Mouse (Mus musculus) gastrocnemius, postnatal 14 days (tissue): ENCODE measurements at regions not wholly inside any gene's neighbourhood (a gene's known extent, or its start where the extent isn't known, plus 50 kb on each side); places are given as distances from the start of the nearest gene placed in this dataset.

Source experiments
- DNase-seq: peaks from one replicate; pipeline ENCODE4 v3.0.0; 2021; ENCODE audit warnings: mixed read lengths
- intact Hi-C: fragments of 180-260 bp; cut with DNase I; formaldehyde crosslinking; loops from one replicate; pipeline ENCODE4 v1.15.1; 2025; ENCODE audit warnings: low total_unique reads

- DNase-seq = no peak
- intact Hi-C loops = no loop called here
Measured at GRCm38 (mm10) chr3:42286471-42286870, 544.1 kb downstream of the D3Ertd751e start.

DNA sequence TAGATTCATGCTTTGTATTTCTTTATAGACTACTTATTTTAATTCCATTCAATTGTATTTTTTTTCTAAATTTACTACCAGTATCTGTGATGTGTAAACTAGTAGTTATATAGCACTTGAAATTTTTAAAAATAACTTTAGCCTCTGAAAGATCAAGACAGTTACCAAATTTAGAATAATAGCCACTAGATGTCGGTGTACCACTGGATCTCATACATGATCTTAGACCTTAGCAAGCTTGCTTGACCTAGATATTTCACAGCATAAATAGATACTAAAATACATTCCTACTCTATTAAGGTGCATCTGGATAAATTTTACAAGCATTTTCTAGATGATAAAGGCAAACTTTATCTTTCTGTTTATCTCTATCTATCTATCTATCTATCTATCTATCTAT lies 570.0 kb downstream of the D3Ertd751e start:
- no peak for DNase-seq
- intact Hi-C loops = no loop called here

DNA sequence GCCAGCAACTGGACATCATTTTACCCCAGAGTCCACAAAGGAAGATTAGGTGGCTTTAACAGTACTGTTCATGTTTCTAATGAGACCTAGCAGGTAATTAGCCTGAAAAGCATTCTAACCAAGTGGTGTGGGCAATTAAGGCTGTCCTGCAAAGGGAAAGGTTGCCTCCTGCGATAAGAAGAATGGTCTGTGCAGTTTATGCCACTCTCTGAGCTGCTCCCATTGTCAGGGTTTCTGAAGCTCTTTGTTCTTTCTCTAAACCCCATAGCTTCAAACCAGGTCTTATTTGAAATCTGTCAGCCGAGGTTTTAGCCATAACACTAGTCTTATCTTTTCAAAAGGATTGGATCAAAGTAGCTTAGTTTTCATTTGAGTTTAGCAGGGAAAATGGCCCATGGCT lies 585.3 kb downstream of the D3Ertd751e start:
- intact Hi-C loops = no loop called here
- DNase-seq = no peak

DNA sequence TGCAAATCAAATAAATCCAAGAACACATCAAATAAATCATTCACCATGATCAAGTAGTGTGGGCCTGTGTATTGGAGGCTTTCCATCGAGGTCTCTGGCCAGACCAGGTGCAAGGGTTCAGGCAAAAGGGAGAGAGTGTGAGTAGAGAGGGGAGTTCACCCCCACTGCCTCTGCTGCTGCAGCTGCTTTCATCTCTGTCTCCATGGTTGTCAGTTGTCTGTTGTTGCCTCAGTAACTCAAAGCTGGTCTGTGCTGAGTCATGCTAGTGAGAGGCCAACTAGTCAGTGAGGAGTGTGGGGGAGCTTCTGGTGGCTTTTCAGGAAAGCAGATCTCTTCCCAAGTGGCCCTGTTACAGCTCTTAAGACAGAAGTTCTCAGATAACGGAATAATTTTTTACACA lies 600.4 kb downstream of the D3Ertd751e start:
- intact Hi-C loops = no loop called here

DNA sequence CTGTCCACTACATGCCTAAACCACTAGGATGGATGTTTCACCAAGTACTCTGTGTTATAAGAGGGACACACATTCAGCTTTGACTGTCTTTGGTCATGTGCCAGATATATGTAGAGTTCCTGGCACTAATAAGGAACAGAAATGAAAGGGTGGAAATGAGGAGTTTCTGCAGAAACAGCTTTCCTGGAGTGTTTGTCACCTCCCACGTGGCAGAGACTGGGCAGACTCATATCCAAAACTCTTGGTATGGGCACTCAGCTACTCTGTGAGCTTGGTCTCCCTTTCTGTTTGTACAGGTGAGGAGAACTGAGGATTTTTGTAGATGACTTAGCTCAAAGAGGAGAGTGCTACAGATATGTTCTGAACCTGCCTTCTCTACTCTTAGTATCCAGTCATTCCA lies 634.4 kb downstream of the D3Ertd751e start:
- DNase-seq = no peak
- intact Hi-C loops = no loop called here

More for the DNA sequence above, 600.4 kb downstream of the D3Ertd751e start:
- no peak for DNase-seq

DNA sequence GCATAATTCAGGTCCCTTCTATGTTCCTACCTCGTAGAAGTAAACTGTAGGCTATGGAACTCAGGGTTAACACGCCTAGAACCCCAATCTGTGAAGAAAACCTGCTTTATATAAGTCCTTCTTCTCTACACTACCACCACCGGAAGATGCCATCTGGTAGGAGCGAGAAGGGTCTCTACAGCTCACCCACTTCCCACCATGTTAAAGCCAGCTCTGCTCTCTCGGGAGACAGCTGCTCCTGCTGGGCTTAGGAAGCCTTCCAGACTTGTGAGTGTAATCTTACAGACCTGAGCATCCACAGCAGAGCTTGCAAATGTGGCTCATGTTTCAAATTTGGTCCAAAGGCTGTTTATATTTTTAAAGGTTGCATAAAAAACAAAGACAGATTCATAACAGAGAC lies 639.7 kb downstream of the D3Ertd751e start:
- DNase-seq = no peak
- intact Hi-C loops = no loop called here

GRCm38 (mm10) chr3:42402716-42403115 lies 660.3 kb downstream of the D3Ertd751e start:
- DNase-seq = no peak
- intact Hi-C loops = no loop called here

GRCm38 (mm10) chr3:42408958-42409633 lies 666.7 kb downstream of the D3Ertd751e start:
- DNase-seq = no peak
- intact Hi-C loops = no loop called here

- no peak for DNase-seq
- intact Hi-C loops = no loop called here
Measured at GRCm38 (mm10) chr3:42427363-42427762, 685.0 kb downstream of the D3Ertd751e start.

GRCm38 (mm10) chr3:42449575-42449974 lies 707.2 kb downstream of the D3Ertd751e start:
- no peak for DNase-seq
- intact Hi-C loops = no loop called here

DNA sequence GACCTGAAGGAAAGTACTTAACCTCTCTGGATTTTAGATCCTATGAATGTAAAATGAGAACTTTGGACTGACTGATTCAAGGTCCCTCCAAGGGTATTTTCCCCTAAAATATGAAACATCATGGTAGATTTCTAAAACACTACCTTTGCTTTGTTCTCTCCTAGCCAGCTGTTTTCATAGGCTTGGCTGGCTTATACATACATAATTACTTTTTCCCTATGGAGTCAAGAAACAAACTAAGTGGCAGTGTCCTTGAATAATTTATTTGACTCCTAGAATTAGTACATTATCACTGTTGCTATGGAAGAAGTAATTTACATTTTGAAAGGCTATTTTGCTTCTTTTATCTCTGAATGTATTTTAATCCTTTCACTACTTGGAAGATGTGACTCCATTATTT lies 721.9 kb downstream of the D3Ertd751e start:
- intact Hi-C loops = no loop called here
- no peak for DNase-seq

GRCm38 (mm10) chr3:42467125-42467524 lies 724.7 kb downstream of the D3Ertd751e start:
- no peak for DNase-seq
- intact Hi-C loops = no loop called here

DNA sequence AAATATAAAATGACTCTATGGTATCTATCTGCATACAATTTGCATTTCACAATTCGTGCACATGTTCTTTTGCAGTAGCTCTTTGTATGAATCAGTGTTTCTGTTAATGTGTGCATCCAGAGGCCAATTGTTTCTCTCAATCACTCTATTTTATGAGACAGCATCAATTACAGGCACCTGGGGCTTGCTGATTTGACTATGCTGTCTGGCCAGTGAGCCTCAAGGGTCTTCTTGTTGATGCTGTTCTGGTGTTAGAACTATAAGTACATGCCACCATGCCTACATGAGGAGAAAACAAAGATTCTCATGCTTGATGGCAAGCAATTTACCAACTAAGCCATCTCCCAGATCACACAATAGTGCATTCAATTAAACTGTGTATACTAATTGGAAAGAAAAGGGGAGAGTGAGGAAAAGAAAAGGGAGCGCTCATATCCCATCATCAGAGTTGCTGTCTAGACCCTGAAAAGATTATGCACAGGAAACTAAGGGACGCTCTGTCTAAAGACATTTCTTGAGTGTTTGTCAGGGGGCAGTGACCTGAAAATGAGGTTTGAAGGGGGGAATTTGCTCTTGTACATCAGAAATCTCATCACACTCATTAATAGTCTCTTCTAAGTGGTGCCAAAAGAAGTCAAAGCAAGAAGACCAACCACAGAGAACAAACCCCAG lies 772.6 kb downstream of the D3Ertd751e start:
- intact Hi-C loops = no loop called here
- DNase-seq = no peak

DNA sequence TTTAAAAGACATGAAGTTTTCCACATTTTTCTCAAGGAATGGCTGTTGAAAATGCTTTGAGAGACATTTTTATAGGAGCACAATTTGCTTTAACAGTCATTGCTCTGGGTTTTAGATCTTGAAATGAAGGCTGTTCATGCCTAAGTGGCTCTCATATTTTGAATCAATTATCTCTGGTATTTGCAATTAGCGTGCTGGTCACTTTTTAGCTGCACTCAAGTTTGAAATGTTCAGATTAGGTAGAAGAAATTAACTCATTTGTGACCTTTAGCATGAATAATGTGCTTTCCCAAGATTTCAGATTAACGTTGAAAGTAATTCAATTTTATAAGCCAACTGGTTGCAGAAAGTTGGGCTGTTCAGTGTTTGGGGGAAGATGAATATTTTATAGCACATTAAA lies 773.9 kb downstream of the D3Ertd751e start:
- intact Hi-C loops = no loop called here
- no peak for DNase-seq

DNA sequence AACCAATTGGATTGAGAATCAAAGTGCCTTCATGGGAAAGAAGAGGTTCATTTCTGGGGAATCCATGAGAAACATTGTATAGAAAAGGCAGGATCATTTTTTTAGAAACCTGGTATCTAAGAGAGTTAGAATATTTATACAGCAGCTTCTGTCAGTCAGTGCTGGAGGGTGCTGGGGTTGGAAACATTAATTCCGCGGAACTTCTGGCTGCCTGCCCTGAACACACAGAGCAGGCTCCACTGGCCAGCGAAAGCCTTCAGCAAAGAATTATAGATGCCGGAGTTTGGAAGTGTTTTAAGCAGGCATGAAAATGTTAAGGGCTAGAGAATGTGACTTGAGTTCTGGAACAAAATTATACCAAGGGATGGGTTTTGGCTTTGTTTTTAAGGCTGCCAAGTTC lies 789.0 kb downstream of the D3Ertd751e start:
- DNase-seq = peak; percentile 4
- intact Hi-C loops = no loop called here

GRCm38 (mm10) chr3:42566731-42567130 lies 824.3 kb downstream of the D3Ertd751e start:
- DNase-seq = no peak
- intact Hi-C loops = no loop called here

DNA sequence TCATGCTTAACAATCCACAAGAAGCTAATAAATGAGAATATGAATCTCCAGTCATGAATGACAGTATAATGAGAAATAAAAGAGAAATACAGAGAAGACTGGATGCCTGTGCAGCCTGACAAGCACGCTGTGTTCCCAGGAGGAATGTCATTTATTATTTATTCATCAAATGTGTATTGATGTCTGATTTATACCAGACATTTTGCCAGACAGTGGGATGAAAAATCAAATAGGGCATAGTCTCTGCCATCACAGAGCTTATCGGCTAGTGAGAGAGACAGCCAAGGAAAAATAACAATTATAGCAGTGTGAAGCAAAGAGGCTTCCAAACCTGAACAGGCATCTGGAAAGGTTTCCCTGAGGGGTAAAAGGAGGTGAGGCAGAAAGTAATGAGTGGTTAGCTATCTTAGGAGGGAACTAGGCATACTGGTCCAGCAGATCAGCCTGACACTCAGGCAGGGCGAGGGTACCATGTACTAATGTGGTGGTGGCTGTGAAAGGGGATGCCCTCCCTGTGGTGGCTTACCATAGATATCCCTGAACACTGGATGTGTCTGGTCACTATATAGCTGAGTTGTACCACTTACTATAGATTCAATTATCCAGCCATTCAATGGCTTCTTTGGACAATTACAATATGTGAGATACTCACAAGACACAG lies 828.1 kb downstream of the D3Ertd751e start:
- intact Hi-C loops = no loop called here

GRCm38 (mm10) chr3:42571877-42572459 lies 829.6 kb downstream of the D3Ertd751e start:
- intact Hi-C loops = no loop called here
- no peak for DNase-seq

More for the DNA sequence above, 828.1 kb downstream of the D3Ertd751e start:
- DNase-seq = no peak

- no peak for DNase-seq
- intact Hi-C loops = no loop called here
Measured at GRCm38 (mm10) chr3:42573155-42573554, 830.7 kb downstream of the D3Ertd751e start.

- no peak for DNase-seq
- intact Hi-C loops = no loop called here
Measured at GRCm38 (mm10) chr3:42582311-42582710, 839.9 kb downstream of the D3Ertd751e start.
